Mouse (Mus musculus): ENCODE measurements at regions not wholly inside any gene's neighbourhood (a gene's known extent, or its start where the extent isn't known, plus 50 kb on each side); places are given as distances from the start of the nearest gene placed in this dataset.

DNA sequence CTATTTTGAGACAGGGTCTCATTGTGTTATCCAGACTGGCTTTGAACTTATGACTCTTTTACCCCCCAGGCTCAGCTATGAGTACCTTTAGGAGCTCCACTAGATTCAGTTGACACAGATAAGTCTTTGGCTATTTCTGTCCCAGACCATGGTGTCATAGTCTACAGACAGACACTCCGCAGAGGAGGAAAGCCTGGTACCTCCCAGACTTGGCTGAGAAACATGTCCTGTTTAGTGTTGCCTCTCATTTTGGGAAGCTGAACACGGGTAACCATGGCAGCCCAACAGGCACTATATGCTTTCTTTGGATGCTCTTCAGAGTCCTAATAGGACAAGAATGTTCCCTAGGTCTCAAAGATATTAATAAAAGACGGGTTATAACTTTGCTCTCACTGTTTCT, 429.0 kb downstream of the Matn1 start:
- DNase-seq (ENCODE audit: low spot score) = no peak

DNA sequence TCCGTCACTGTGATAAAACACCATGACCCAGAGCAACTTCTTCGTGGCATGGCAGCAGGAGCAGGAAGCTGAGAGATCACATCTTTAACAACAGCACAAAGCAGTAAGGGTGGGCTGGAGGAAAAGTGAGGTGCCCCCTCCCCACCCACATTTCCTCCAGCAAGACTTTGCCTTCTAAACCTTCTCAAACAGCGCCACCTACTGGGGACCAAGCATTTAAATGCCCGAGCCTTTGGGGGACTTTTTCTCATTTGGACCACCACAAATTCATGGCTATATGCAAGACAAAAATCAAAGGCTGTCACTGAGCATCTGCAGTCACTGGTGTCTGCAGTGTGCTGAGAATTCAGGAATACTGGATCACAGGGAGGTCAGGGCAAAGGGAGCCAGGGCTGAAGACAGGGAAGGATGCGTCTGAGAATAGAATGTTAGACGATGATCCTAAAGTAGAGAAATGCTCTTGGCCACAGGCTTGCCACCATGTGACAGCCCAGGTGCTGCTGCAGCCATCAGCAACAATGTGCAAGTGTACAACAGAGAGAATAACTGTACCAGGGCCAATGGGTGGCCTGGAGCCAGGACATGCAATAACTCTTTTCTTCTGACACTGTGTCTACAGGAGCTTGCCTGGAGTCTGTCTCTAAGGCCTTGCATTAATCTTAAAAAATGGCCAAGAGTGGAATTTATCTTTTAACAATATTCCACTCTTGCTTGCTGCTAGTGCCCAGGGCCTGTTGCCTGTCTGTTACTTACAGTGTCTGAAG, 430.5 kb downstream of the Matn1 start:
- no peak for DNase-seq (ENCODE audit: low spot score)

DNA sequence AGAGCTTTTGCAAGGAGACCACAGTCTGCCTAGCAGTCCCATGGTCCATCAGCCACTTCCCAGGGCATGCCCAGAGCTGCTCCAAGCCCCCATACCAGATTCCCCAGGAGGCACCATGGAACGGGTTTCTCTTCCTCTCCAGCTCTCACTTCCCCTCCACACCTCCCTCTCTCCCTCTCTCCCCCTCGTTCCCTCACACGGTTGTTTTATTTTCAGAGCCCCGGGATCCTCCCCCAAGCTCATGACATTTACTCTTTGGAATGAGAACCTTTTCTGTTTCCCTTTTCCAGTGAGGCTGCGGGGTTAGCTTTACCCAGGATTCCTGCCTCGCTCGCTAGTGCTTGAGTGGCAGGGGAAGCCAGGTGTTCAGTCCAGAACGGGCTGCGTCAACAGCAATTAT, 436.9 kb downstream of the Matn1 start:
- DNase-seq (ENCODE audit: low spot score) = no peak

DNA sequence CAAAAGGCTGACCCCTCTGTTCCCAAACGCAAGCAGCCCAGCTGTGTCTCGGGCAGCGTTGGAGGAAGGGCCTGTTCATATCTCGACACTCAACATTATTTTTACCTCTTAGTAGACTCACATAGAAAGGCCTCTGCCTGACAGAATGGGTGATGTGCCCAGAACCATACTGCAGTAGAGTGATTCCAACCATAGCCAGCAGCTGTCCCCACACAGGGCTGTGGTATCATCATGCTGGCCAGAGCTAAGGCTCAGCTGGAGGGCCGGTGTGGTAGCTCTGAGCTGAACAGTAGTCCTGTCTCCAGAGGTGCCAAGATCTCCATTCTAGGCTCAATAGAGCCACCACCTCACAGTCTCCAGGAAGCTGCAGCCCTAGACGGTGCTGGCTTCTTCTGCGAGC, 437.3 kb downstream of the Matn1 start:
- no peak for DNase-seq (ENCODE audit: low spot score)

DNA sequence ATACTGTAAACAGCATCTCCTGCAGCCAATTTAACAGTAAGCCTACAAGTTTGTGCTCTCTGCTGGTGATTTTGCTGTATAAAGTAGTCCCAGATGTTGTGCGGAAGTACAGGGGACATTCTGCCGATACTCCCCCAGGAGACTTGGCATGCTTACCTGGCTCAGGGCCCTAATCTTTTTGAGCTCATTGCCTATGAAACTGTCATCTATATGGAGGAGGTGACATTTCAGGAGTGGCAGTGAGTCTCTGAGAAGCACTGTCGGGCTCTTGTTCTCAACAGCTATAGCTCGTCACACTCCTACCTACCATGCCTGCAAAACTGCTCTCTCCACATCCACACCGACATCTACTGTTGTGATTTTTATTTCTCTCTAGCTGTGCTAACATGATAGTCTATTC, 439.7 kb downstream of the Matn1 start:
- DNase-seq (ENCODE audit: low spot score) = no peak

DNA sequence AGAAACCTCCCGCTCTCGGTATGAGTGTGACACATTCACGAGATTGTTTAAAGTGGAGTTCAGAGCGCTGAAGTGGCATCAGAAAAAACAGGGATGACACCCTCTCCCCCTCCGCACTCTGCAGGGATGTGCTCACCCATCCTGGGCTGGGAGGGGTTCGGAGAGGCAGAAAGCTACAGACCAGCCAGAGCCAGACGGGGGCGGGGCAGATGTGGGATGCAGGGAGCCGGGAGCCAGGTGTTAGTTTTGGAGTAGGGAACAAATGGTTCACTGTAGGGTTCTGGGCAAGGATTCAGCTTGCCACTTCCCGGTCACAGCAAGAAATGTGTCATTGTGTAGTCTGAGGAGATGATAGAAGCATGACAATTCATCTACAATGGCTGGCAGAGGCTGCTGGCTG, 442.8 kb downstream of the Matn1 start:
- DNase-seq (ENCODE audit: low spot score) = no peak

DNA sequence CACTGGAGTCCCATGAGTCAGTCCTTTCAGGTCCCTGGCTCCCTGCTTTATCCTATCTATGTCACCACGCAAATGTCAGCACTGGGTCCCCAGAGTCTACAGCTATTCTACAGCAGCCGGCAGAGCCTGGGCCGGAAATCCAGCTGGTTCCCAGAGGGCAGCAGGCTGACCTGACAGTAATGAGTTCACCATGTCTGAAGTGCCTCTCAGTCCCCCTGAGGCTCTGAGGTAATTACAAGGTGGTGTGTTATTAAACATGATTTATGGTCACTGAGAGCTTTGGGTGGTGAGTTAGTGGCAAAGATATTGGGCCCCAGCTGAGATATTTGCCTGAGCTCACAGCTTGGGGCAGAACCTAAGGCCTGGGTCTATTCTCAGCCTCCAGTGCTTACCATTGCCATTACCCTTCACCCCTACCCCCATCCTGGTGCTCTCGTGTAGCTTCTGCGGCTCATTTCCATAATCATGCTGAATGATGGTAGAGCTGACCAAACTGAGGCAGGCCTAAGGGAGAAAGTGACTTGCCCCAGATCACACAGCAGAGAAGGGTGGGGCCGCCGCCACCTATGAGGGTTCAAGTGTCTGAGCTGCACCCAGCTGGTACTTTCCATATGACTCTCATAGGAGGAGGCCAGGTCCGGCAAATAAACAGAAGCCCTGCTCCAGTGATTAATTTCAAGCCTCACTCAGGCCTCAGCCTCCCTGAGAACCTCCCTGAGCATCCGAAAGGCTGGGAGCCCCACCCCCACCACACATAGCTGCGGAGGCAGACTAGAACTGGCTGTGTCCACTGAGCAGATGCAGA, 446.8 kb downstream of the Ptpru start:
- DNase-seq (ENCODE audit: low spot score) = peak; percentile 68

DNA sequence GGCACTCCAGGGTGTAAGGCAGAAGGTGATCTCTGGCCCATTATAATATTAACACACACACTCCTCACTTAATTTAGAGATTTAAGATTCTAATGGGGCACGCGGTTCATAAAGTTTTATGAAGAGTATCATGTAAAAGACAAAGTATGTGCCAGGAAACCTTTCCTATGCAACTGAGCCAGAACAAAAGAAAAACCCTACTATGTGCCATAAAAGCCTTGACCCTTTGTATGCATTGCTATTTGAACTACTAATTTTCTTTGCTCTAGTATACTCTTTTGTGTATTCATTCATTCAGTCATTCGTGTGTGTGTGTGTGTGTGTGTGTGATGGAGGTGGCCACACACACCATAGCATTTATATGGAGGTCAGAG, 446.2 kb downstream of the Ptpru start:
- no peak for DNase-seq (ENCODE audit: low spot score)

DNA sequence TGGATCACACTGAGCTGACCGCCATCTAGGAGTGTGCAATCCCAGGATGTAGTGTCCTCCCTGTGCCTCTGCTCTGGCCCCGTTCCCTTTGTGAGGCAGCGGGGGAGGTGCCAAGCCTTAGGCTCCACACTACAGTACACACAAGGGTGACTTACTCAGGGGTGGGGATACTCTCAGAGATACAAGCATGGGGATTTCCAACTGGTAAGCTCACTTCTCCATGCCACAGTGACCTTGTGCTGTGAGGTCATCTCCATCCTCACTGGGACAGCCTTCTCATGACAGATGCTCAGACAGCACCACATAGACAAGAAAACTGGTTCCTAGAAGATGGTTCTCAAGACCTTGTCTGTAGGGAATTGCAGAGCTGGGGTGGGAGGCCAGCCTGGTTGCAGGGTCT, 445.6 kb downstream of the Ptpru start:
- no peak for DNase-seq (ENCODE audit: low spot score)

DNA sequence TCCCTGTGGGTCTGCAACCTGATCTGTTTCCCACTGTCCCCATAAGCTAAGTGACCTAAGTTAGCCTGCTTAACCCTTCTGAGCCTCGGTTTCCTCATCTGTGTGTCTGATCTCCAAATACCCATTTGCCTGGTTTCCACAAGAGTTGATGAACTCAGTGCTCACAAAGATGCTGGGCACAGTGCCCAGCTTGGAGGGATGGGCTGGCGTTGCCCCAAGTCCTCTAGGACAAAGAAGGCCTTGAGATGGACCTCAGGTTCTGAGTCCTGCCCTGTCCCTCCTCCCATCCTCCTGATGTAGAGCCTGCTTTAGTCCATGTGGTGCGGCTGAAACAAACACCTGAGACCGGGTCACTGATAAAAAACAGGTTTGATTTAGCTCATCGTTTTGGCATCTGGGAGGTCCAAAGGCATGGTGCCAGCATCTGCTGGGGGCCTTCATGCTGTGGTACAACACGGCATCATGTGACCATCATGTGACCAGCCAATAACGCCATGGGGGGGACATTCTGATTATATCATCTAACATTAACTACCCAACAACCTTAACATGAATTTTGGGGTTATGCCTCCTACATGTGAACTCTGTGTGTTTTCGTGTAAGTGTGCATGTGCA, 441.8 kb downstream of the Ptpru start:
- DNase-seq (ENCODE audit: low spot score) = no peak

DNA sequence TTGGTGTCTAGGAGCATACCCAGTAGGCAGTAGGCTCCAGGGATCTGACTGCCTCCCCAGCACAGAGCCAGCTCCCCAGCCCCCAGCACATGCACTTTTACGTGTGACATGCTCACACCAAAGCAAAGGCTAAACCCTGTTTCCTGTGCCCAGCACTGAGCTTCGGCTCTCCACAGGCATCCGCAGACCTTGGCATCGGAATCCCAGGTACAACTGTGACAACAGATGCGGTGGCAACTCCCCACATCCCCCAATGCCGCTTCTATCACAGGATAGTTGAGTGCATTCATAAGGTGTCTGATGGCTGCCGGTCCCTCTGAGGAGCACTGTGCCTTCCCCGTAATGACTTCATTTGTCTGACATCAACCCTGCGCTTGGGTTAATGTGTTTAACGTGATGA, 440.9 kb downstream of the Ptpru start:
- DNase-seq (ENCODE audit: low spot score) = no peak

DNA sequence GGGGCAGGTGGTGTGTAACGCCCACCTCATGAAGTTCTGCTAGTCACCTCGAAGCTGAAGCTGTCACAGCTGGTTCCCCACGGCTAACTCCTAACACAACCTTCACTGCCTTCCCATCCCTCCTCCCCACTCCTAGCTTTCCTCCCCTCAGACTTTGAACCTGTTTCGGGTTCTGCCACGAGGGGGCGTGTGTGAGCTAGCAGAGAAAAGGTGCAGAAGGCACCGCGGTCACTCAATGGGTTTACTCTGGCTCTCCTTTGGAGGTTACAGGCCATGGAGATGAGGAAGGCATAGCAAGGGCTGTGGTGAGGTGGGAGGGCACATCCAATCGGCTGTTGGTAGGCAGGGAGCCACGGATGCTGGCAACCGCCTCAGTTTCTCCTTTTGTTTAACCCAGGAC, 437.3 kb downstream of the Ptpru start:
- DNase-seq (ENCODE audit: low spot score) = peak; percentile 77

DNA sequence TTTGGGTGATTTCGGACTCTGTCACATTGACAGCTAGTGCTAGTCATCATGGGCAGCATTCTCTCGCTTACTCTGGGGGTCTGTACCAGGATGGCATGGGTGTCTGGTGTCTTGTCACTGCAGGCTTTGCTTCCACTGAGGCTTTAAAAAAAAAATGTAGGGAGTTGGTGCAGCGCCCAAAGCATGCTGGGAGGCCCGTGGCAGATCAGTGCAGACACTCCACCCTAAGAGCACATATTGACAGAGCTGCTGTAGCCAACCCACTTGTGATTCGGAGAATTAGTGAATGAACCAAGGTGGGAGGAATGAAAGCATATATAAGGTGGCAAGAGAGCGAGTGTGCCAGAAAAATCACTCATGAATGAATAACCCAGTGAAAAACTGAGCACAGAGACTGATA, 436.8 kb downstream of the Ptpru start:
- DNase-seq (ENCODE audit: low spot score) = no peak

DNA sequence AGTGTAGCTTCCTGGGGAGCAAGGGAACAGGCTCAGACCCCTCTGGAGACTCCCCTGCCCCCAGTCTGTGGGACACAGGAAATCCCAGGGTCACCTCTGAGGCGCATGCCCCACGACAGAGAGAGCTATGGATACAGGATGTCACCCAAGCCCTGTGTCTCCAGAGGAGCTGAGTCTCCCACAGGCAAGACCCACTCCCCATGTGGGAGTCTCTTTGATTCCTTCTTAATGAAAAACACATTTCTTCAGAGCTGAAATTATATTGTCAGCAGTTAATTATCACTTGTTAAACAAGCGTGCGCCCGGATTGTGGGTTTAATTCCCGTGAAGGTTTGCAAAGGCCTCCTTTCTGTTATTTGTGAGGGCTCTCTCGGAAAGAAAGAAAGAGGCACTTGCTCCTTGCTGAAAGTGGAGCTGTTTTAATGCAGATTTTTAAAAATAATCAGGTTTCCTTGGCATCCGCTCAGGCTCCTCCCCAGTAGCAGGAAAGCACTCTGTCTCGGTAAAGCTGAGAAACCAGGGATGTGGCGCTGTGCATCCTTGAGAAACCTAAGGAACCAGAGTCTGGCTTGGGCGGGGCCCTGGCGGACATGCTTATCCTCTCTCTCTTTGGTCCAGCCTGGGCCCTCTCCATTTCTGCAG, 432.6 kb downstream of the Ptpru start:
- DNase-seq (ENCODE audit: low spot score) = no peak

DNA sequence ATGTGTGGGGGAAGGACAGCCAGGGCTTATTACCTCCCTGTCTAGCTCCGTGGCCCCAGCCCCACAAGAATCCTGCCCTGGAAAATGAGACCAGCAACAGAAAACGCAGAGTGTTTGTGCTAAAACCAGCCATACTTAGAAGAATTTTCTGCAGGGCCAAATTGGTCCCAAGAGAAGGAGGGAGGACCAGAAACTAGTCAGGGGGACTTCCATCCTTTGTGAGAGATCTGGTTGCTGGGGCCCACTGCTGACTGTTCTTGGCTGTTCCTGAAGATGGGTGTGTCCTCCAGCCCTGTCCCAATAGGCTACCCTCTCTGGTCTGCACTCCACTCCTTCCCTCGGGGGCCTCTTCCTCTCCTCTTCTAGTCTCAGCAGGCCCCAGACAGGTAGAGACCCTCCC, 430.6 kb downstream of the Ptpru start:
- DNase-seq (ENCODE audit: low spot score) = no peak

DNA sequence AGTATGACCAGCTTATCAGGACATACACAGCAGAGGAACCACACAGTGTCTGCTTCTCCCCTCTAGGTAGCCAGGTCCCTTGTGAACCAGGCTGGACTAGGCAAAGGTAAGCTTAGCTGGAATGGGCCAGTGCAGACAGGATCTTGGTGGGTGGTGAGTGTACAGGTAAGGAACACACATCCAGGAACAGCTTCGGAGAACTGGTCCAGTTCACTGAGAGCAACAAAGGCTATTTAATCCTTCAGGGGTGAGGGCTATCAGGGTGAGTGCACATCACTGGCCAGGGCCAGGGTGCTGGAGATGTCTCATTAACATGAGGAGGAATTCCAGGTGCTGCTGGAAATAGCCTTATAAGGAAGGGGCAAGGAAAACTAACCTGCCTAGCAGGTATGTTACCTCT, 429.4 kb downstream of the Ptpru start:
- no peak for DNase-seq (ENCODE audit: low spot score)

DNA sequence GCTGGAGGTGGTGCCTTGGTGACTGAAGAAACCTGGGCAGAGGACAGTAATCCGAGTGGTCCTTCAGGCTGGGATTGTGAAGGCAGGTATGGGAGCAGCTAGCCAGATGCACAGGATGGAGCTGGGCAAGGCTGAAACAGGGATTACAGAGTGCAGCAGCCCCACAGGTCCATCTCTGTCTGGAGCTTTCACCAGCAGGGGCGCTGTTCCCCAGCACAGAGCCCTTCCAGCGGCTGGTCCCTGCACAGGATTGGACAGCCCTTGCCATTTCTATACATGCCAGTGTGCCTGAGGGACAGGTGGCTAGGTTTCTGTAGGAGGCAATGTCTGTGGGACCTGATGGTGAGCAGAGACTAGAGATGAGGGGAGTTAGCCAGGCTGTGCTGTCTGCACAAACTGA, 428.3 kb downstream of the Ptpru start:
- DNase-seq (ENCODE audit: low spot score) = peak; percentile 70

DNA sequence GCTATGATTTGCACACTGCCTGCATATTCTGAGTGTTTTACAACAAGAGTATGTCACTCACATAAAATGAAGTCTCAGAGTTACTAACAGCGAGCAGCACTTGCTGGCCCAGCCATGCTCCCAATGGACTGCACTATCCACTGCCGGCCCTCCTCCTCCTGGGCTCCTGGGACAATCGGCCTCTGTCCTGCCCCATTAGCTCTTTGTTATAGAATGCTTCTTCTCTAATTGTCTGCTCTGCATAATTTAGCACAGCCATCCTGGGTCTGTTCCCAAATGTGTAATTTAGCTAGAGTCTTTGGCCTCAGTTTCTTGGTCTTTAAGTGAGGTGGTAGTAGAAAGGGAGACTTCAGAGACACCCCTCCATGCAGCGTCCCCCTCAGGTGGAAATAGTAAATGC, 426.2 kb downstream of the Ptpru start:
- DNase-seq (ENCODE audit: low spot score) = no peak

DNA sequence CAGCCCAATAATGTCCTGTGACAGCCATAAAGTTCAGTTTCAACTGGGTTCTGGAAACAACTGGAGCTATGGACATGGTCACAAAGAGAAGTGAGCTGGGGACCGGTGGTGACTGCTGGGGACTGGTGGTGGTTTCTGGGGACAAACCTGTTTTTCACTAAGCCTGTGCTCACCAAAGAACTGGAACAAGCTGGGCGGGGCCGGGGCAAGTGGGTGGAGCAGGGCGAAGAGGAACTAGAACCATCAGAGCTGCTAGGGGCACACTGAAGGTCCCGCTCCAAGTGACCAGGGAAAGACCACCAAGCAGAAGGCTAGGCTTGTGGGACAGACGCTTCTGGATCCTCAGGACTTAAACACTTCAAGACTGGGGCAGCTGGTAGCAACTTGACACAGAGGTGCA, 424.7 kb downstream of the Ptpru start:
- DNase-seq (ENCODE audit: low spot score) = no peak

DNA sequence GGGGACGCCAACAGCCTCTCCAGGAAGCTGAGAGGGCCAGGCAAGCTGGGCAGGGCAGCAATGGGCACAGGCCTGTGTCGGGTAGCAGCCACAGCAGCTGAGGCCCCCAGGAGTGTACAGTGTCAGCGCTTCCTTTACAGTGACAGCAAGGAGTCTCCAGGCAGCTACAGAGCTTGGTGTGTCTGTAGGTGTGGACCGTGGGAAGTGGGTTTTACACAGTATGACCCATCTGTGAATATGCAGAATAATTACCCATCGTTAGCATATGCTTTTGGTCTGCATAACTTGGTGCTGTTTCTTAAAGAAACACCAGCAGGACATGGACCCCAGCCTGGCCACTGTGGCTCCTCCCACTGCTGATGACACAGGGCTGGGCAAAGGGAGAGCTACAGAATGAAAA, 422.6 kb downstream of the Ptpru start:
- DNase-seq (ENCODE audit: low spot score) = no peak

DNA sequence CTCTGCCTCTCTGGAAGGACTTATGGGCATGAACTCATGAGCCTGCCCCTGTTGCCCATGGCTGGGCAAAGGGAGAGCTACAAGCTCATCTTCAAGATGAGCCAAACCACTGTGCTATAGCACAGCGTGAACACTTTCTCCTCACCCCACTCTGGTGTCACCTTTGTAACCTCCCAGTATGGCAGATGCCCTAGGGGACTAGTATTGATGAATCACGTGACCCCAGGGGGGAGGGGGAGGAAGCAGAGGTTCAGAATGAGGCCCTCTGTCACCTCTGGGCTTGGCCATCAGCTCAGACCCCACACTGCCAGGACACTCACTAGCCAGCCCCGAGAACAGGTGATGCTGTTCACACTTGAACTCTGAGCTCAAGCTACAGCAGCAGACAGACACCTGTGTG, 421.9 kb downstream of the Ptpru start:
- no peak for DNase-seq (ENCODE audit: low spot score)

DNA sequence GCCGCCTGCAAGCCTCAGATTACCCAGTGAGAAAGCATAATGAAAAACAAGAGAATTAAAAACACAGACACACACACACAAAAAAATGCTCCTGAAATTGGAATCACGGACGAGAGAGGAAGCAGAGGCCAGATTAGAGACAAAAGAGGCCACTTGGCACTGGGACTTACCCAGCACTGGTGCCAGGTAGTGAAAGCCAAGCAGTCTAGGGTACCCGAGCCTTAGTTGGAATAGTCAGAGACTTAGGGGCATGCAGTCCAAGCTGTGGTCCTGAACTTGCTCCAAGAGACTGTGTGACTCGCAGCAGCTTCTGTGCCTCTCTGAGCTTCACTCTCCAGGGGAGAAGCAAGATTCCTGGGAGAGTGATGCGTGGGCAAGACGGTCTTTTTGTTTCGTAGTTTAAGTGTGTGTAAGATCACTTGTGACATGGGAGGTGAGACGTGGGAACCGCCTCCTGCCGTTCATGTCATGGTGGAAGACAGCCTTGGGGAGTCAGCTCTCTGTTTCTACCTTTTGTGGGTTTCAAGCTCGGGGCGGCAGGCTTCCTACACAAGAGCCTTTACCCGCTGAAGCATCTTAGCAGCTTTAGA, 420.8 kb downstream of the Ptpru start:
- no peak for DNase-seq (ENCODE audit: low spot score)

DNA sequence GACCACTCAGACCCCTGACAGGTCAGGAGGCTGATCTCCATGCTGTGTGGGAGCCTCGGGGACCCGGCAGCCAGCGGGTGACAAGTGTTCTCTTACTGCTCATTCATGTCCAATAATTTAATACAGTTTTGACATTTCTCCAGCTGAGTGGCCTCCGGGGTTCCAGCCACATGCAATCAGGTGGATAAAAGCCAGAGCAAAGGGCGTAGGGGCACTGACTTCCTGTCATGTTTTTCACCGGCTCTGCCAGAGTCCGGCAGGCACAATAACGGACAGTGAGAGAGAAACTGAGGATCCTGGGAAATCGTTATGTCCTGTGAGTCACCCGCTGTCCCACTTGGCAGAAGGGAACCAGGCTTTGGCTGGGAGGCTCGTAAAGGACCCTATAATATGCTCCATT, 412.8 kb downstream of the Ptpru start:
- no peak for DNase-seq (ENCODE audit: low spot score)
